ENCODE assay signal across 23 mouse cellular contexts in the genomic region with DNA sequence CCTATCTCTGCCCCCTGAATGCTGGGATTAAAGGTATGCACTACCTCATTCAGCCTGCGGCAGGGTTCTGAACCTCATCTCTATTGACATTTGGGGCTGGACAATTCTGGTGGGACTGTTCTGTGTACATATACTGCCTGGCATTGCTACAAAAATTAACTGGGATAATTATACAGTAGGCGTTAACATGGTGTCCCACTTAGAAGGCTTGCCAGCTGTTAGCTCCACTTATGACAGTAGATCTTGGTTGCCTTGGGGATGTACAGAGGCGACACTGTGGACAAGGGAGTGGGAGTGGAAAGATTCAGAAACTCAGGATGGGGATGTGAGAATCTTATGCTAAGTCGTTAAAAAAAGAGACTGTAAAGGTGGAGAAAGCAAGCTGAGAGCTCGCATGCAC.
DNase-seq lines count a peak whose midpoint lies in the region; ATAC-seq lines count a peak whose summit lies in the region.
"Had no signal": no experiment of that assay in that cellular context is flagged by ENCODE, and none has a peak within 500 bp of the region (broad histone marks: within the 10 kb centered on the region; RNA-seq: fewer than 3 reads in every experiment).

No protein-coding gene starts in this region.

- peak; percentile 39 for DNase-seq in forebrain, embryonic 14.5 days (ENCODE audit: low spot score)
- DNase-seq in forebrain, embryonic 10.5 days (ENCODE audit: extremely low spot score, low spot score), result no peak
- peak; percentile 51 for DNase-seq in layer of hippocampus, adult 9-11 months
- no peak for DNase-seq in layer of hippocampus, postnatal 14 days (ENCODE audit: low spot score in 2 of 2)
- DNase-seq in right cerebral cortex, postnatal 10 days (ENCODE audit: low spot score in 2 of 2), result peak; percentile 58 to 85
- no peak for DNase-seq in right cerebral cortex, postnatal 25 days
- peak; percentile 91 for DNase-seq in telencephalon, adult 2 months (ENCODE audit: low read depth, low spot score)
- no peak for DNase-seq in thymus, adult 18-20 months
- DNase-seq: adrenal gland, postnatal 10 days; cerebellum, adult 11 months; cerebellum, postnatal 10 days; kidney, postnatal 36 days; lung, adult 2 months; lung, postnatal 4 days had no signal

- no peak overlapping the region for H3K9ac ChIP-seq in forebrain, embryonic 14.5 days (ENCODE audit: low read length)
- H3K9ac ChIP-seq: embryonic facial prominence, embryonic 12.5 days; heart, embryonic 13.5 days; hindbrain, embryonic 15.5 days; limb, embryonic 12.5 days; liver, embryonic 12.5 days; neural tube, embryonic 12.5 days had no signal

- no peak overlapping the region for H3K27ac ChIP-seq in forebrain, embryonic 14.5 days (ENCODE audit: low read depth, low read length)
- no peak overlapping the region for H3K27ac ChIP-seq in forebrain, embryonic 10.5 days
- H3K27ac ChIP-seq: embryonic facial prominence, embryonic 12.5 days; heart, embryonic 13.5 days; hindbrain, embryonic 15.5 days; limb, embryonic 12.5 days; liver, embryonic 12.5 days; neural tube, embryonic 12.5 days had no signal

- no peaks in the 10 kb centered on the region for H3K36me3 ChIP-seq in forebrain, embryonic 14.5 days (ENCODE audit: control insufficient read depth, insufficient read depth, low read length)
- no peaks in the 10 kb centered on the region for H3K36me3 ChIP-seq in forebrain, embryonic 10.5 days (replicated peaks)
- H3K36me3 ChIP-seq: embryonic facial prominence, embryonic 12.5 days; hindbrain, embryonic 15.5 days; liver, embryonic 12.5 days; neural tube, embryonic 12.5 days had no signal

- WGBS in forebrain, embryonic 14.5 days, result 64% methylated on average over 5 of the region's 5 CpGs
- WGBS in forebrain, embryonic 10.5 days, result 90% methylated on average over 5 of the region's 5 CpGs

- H3K9me3 ChIP-seq in forebrain, embryonic 14.5 days (replicated peaks; ENCODE audit: control insufficient read depth, low read length), result no peaks in the 10 kb centered on the region
- H3K9me3 ChIP-seq in forebrain, embryonic 10.5 days, result no peaks in the 10 kb centered on the region
- H3K9me3 ChIP-seq: embryonic facial prominence, embryonic 12.5 days; heart, embryonic 13.5 days; hindbrain, embryonic 15.5 days; limb, embryonic 12.5 days; liver, embryonic 12.5 days; neural tube, embryonic 12.5 days had no signal

- peak; percentile 20; the same call in 1 of the 2 replicates for ATAC-seq in forebrain, embryonic 14.5 days
- ATAC-seq: intestine, embryonic 16.5 days; liver, embryonic 12.5 days; Patski had no signal

- no peak overlapping the region for H3K4me3 ChIP-seq in forebrain, embryonic 14.5 days (ENCODE audit: low read depth, low read length)
- no peak overlapping the region for H3K4me3 ChIP-seq in forebrain, embryonic 10.5 days
- H3K4me3 ChIP-seq: embryonic facial prominence, embryonic 12.5 days; erythroblast, embryonic 14.5 days; heart, embryonic 13.5 days; hindbrain, embryonic 15.5 days; limb, embryonic 12.5 days; liver, embryonic 12.5 days; neural tube, embryonic 12.5 days had no signal

- H3K4me1 ChIP-seq in forebrain, embryonic 14.5 days (ENCODE audit: control insufficient read depth, insufficient read depth, low read length), result no peaks in the 10 kb centered on the region
- H3K4me1 ChIP-seq in forebrain, embryonic 10.5 days, result peaks cover 10% of the 10 kb centered on the region; the same call in 1 of the 2 replicates
- H3K4me1 ChIP-seq: liver, embryonic 12.5 days; neural tube, embryonic 12.5 days had no signal

- no peak overlapping the region for H3K4me2 ChIP-seq in forebrain, embryonic 14.5 days (ENCODE audit: low read length)
- H3K4me2 ChIP-seq: embryonic facial prominence, embryonic 12.5 days; heart, embryonic 13.5 days; hindbrain, embryonic 15.5 days; limb, embryonic 12.5 days; liver, embryonic 12.5 days; neural tube, embryonic 12.5 days had no signal

- no peaks in the 10 kb centered on the region for H3K27me3 ChIP-seq in forebrain, embryonic 14.5 days (replicated peaks; ENCODE audit: control insufficient read depth, insufficient read depth, low read length)
- no peaks in the 10 kb centered on the region for H3K27me3 ChIP-seq in forebrain, embryonic 10.5 days (ENCODE audit: poor library complexity, severe bottlenecking)
- H3K27me3 ChIP-seq: embryonic facial prominence, embryonic 12.5 days; heart, embryonic 13.5 days; hindbrain, embryonic 15.5 days; limb, embryonic 12.5 days; liver, embryonic 12.5 days; neural tube, embryonic 12.5 days; Patski had no signal

Comparison
In these comparisons a context has a peak if more than half of its experiments do, and no peak if none do; other contexts are left out.
1. DNase-seq: peak in forebrain, embryonic 14.5 days (single experiment), layer of hippocampus, adult 9-11 months (single experiment), right cerebral cortex, postnatal 10 days (2 of 2) and telencephalon, adult 2 months (single experiment); none in forebrain, embryonic 10.5 days (single experiment), layer of hippocampus, postnatal 14 days (0 of 2), right cerebral cortex, postnatal 25 days (single experiment) and thymus, adult 18-20 months (0 of 2).